Mouse (Mus musculus) liver, embryonic 13.5 days (tissue): ENCODE measurements at regions not wholly inside any gene's neighbourhood (a gene's known extent, or its start where the extent isn't known, plus 50 kb on each side); places are given as distances from the start of the nearest gene placed in this dataset.

Source experiments
- ATAC-seq: fragments of 200-750 bp; cut with Nextera tagmentation; 2 replicates; pipeline ENCODE4 v1.8.0; 2017; ENCODE audit warnings: low read depth, mild to moderate bottlenecking, moderate number of reproducible peaks, moderate library complexity
- DNase-seq: peaks from one replicate; pipeline ENCODE4 v3.0.0; 2022
- H3K27ac ChIP-seq: fragments of 300-500 bp; sonication (generic); 2 replicates; pipeline ENCODE4 v1.5.1; 2015; ENCODE audit warnings: moderate library complexity, mild to moderate bottlenecking, inconsistent platforms
- H3K27me3 ChIP-seq: fragments of 300-500 bp; sonication (generic); 2 replicates; pipeline ENCODE4 v1.6.1; 2015; ENCODE audit warnings: mild to moderate bottlenecking, inconsistent platforms
- H3K36me3 ChIP-seq: fragments of 300-500 bp; sonication (generic); 2 replicates; pipeline ENCODE4 v1.6.1; 2015; ENCODE audit warnings: mild to moderate bottlenecking, inconsistent platforms
- H3K4me1 ChIP-seq: fragments of 300-500 bp; sonication (generic); replicated peaks from 2 replicates; pipeline ENCODE4 v1.6.1; 2015; ENCODE audit warnings: inconsistent platforms
- H3K4me2 ChIP-seq: fragments of 300-500 bp; sonication (generic); 2 replicates; pipeline ENCODE4 v1.6.1; 2015; ENCODE audit warnings: inconsistent platforms, mild to moderate bottlenecking, moderate library complexity
- H3K4me3 ChIP-seq: fragments of 300-500 bp; sonication (generic); replicated peaks from 2 replicates; pipeline ENCODE4 v1.5.1; 2015; ENCODE audit warnings: mild to moderate bottlenecking, inconsistent platforms
- H3K9ac ChIP-seq: fragments of 300-500 bp; sonication (generic); 2 replicates; pipeline ENCODE4 v1.6.1; 2015; ENCODE audit warnings: mild to moderate bottlenecking, inconsistent platforms
- H3K9me3 ChIP-seq: fragments of 300-500 bp; sonication (generic); replicated peaks from 2 replicates; pipeline ENCODE4 v1.6.1; 2016; ENCODE audit warnings: inconsistent platforms
- WGBS: fragments of 180-500 bp; shearing (Covaris S2); methylation state at CpG from one replicate; pipeline ENCODE4 v1.1.7; 2015; ENCODE audit not compliant: insufficient replicate concordance; 5-methylcytosine and 5-hydroxymethylcytosine counted together

DNA sequence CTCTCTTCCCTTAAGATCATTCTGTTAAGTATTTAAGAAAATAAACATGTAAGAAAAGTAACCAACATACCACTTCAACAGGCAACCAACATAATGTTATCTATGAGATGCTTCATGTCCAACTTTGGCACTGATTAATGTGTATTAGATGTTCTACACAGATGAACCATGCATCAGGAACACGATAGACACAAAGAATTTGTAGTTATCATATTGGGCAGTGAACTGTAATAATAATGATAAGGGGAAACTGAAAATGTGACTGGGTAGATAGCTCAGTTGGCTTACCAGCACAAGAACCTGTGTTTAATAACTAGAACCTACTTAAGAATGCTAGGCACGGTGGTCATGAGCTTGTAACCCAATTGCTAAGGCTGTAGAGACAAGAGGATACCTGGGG is 107.0 kb upstream of the Gpr139 start:
- ATAC-seq = peak; percentile 47; the same call in 1 of the 2 replicates
- WGBS = 38% methylated on average over 2 of the region's 2 CpGs

DNA sequence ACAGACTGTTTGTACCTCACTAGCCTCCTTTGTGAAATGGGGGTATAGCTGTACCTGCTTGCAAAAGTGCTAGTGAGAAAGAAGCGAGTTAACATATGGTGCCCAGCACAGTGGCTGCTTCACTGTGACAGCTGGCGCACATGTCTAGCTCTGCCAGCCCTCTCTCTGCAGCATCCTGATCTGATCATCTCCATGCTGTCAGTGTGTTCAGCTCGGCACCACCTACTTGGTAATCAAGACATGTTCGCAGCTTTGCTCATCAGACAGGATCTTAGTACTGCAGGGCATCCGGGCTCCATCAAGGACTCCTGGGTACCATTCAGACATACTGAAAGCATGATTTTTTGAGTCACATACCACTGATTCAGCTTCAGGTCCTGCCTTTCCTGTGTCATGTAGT is 100.9 kb upstream of the Gpr139 start:
- H3K9me3 ChIP-seq = no peaks in the 10 kb centered on the region
- H3K27me3 ChIP-seq = no peaks in the 10 kb centered on the region
- ATAC-seq = no peak
- H3K4me3 ChIP-seq = no peak overlapping the region
- H3K36me3 ChIP-seq = no peaks in the 10 kb centered on the region
- WGBS = 64% methylated on average over 5 of the region's 5 CpGs
- no peak overlapping the region for H3K4me2 ChIP-seq
- H3K9ac ChIP-seq = no peak overlapping the region
- DNase-seq = no peak
- H3K4me1 ChIP-seq = peaks cover 30% of the 10 kb centered on the region
- no peak overlapping the region for H3K27ac ChIP-seq

More for the DNA sequence above, 107.0 kb upstream of the Gpr139 start:
- Histone ChIP-seq H3K4me2 (no peak overlapping the region), H3K9ac (no peak overlapping the region), H3K4me3 (no peak overlapping the region), H3K4me1 (0 out of 2 replicates have a peak, but pooled peaks cover 4% of the 10 kb centered on the region), H3K27ac (no peak overlapping the region), H3K36me3 (no peaks in the 10 kb centered on the region), H3K27me3 (no peaks in the 10 kb centered on the region), H3K9me3 (no peaks in the 10 kb centered on the region)
- DNase-seq = no peak

DNA sequence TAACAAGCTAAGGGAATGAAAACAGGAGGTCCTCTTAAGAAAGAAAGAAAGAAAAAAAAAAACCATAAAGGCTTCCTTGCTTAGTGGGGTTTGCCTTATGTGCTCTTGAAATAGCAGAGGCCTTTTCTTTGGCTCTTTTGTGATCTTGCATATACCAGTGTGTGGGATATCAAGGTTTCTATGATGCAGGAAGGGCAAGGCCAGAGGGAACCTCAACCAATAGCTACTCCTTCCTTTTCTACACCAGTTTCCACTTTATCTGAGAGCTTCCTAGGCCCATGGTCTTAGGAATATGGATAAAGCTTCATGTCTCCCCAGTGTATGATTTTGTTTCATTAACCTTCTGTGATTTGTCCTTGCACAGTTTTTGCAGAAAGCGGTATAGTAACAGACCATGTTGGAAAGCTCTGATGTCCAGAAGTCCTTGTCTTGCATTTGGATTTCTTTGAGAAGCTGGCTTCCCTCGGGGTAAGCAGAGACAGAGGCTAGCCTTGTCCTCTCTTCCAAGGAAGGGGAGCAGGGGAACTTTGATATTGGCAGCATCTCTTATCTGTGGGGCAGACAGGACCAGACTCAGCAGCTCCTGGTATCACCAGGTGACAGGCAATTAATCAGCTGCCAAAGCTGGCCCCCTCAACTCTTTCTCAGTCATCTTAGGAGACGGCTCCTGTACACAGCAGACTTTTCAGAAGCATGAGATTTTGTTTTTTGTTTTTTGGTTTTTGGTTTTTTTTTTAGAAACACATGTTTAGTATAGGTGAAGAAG is 95.7 kb upstream of the Gpr139 start:
- Histone ChIP-seq H3K36me3 (no peaks in the 10 kb centered on the region), H3K4me1 (peaks cover 41% of the 10 kb centered on the region), H3K27ac (peak overlapping the region; percentile 83), H3K27me3 (no peaks in the 10 kb centered on the region), H3K4me3 (peak overlapping the region; percentile 32; the same call in 1 of the 2 replicates), H3K4me2 (peak overlapping the region; percentile 53), H3K9ac (peak overlapping the region; percentile 54; the same call in 1 of the 2 replicates), H3K9me3 (no peaks in the 10 kb centered on the region)
- DNase-seq = peak; percentile 62
- ATAC-seq = peak; percentile 99
- 36% methylated on average over 3 of the region's 3 CpGs for WGBS

DNA sequence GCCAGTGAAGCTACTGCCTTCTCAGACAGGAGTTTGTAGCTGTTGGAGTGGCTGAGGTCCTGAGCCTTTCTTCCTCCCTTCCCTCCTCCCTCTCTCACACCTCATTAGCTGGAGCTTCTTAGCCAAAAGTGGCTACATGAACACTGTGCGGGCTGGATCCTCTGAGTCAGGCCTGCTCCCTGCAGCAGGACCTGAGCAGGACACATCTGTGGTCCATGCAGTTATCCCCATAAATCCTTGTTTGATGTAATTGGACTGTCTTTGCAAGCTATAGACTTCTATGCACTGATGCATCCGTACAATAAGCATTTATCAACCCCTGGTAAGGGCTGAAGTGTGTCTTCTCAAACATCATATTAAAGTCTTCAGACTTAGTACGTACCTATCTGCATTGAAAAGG is 88.2 kb upstream of the Gpr139 start:
- ATAC-seq (no peak), DNase-seq (no peak)
- Histone ChIP-seq H3K4me3 (no peak overlapping the region), H3K36me3 (no peaks in the 10 kb centered on the region), H3K27me3 (no peaks in the 10 kb centered on the region), H3K4me2 (no peak overlapping the region), H3K27ac (no peak overlapping the region), H3K4me1 (peaks cover 39% of the 10 kb centered on the region), H3K9ac (no peak overlapping the region), H3K9me3 (no peaks in the 10 kb centered on the region)
- 71% methylated on average over 3 of the region's 3 CpGs for WGBS

DNA sequence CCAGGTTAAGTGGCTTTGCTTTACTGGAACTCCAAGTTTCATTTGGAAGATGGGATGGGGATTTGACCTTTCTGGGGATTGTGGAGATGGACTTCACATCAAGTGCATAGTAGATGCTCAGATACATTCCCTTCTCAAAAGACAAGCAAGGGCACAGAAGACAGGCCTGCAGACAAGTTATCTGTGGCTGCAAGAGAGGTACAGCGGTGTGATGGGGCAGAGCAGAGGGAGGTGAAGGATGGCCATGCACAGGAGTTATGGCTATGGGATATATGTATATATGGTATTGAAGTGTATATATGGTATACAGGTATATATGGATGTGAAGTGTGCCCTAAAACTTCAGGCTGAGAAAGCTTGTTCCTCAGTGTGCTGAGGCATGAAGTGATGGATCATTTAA is 87.0 kb upstream of the Gpr139 start:
- Histone ChIP-seq H3K27ac (peak overlapping the region; percentile 88), H3K9me3 (no peaks in the 10 kb centered on the region), H3K4me2 (peak overlapping the region; percentile 50), H3K9ac (no peak overlapping the region), H3K36me3 (no peaks in the 10 kb centered on the region), H3K4me1 (peaks cover 39% of the 10 kb centered on the region), H3K4me3 (no peak overlapping the region), H3K27me3 (no peaks in the 10 kb centered on the region)
- WGBS = 45% methylated on average over 1 of the region's 1 CpGs
- DNase-seq (no peak), ATAC-seq (peak; percentile 76)

DNA sequence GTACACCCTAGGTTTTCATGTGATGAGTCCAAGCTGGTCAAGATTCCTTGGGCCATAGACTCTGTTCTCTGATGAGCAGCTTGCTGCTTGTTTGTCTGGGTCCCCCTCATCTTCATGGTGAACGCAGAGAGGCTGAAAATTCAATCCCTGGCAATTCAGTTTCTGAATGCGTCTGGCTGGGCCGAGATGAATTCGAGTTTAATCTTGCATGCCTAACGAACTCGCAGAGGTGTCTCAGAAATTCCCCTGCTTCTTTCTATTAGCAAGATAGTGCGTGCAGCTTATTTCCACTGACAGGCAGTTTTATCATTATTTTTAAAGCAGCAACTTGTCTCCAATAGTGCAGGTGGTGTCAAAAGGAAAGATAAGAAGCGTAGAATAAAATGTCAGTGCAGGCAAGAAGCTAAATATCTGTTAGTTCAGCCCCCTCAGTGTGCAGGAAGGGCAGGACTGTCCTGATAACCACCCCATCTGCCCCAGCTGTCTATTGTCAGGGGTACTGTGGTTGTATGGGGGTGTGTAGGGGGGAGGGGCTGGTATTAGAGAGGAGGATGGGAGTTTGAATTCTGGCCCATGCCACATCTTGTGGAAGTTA is 86.5 kb upstream of the Gpr139 start:
- DNase-seq (peak; percentile 63), ATAC-seq (peak; percentile 99)
- peaks cover 39% of the 10 kb centered on the region for H3K4me1 ChIP-seq
- H3K4me3 ChIP-seq = peak overlapping the region; percentile 33
- 24% methylated on average over 8 of the region's 8 CpGs for whole genome bisulfite sequencing
- no peaks in the 10 kb centered on the region for H3K9me3 ChIP-seq
- H3K9ac ChIP-seq = peak overlapping the region; percentile 66
- H3K4me2 ChIP-seq = peak overlapping the region; percentile 50
- peak overlapping the region; percentile 88 for H3K27ac ChIP-seq
- H3K27me3 ChIP-seq = no peaks in the 10 kb centered on the region
- no peaks in the 10 kb centered on the region for H3K36me3 ChIP-seq

DNA sequence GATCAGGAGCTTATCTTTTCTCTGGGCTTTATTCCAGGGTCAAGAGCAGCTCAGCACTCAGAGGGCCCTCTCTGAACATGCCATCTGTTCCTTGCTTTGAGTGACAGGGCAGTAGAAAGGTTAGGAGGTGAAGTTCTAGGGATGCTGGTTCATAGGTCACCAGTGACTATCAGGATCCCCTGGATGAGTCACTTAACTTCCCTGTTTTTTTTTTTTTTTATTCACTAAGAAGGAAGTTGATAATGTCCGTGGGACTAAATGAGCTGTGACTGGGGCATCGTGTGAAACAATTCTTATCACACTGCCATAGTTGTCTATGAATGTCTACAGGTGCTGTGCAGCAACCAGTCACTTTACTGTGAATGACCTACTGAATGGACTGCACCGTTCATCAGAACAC is 73.8 kb upstream of the Gpr139 start:
- DNase-seq (no peak), ATAC-seq (no peak)
- Histone ChIP-seq H3K4me1 (peaks cover 15% of the 10 kb centered on the region), H3K4me3 (no peak overlapping the region), H3K27ac (no peak overlapping the region), H3K9ac (no peak overlapping the region), H3K27me3 (no peaks in the 10 kb centered on the region), H3K36me3 (no peaks in the 10 kb centered on the region), H3K9me3 (no peaks in the 10 kb centered on the region), H3K4me2 (no peak overlapping the region)
- WGBS = 45% methylated on average over 3 of the region's 3 CpGs

DNA sequence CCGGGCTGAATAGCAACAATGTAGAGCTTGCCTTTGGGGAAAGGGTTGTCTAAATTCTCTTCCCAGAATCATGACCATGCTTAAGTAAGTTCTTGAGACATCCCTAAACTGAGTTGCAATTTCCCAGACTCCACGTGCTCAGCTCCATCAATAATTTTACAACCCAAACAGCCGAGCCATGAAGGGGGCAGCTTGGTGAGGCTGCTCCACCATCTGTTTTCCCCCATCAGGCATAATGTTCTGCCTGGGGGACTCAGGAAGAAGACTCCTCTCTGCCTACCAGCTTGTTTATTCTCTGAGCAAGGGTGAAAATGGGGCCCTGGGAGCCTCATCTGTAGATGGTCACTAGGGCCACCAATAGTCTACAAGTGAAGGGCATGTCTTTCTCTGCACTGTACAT is 72.5 kb upstream of the Gpr139 start:
- H3K27ac ChIP-seq = no peak overlapping the region
- no peaks in the 10 kb centered on the region for H3K27me3 ChIP-seq
- peaks cover 28% of the 10 kb centered on the region for H3K4me1 ChIP-seq
- H3K9ac ChIP-seq = no peak overlapping the region
- H3K36me3 ChIP-seq = no peaks in the 10 kb centered on the region
- 72% methylated on average over 3 of the region's 3 CpGs for WGBS
- no peaks in the 10 kb centered on the region for H3K9me3 ChIP-seq
- ATAC-seq = no peak
- H3K4me3 ChIP-seq = no peak overlapping the region
- DNase-seq = no peak
- H3K4me2 ChIP-seq = no peak overlapping the region

DNA sequence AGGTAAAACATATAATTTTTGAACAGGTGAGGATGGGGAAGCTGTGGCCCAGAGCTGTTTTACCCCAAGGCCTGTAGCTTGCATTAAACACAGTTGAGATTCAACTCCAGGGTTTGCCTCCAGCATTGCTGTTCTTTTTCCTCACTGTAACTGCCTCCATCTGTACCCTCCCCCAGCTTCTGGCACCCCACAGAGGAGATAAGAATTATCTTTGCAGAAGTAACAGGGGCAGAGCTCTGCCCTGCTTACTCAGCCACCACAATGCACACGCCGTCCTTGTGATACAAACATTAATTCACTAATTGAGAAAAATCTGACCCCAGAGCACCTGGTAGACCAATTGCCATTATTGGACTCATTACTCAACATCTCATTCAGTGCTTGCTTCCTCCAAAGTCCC is 68.3 kb upstream of the Gpr139 start:
- peak overlapping the region; percentile 74; the same call in 1 of the 2 replicates for H3K27ac ChIP-seq
- no peak overlapping the region for H3K4me3 ChIP-seq
- H3K36me3 ChIP-seq = no peaks in the 10 kb centered on the region
- no peaks in the 10 kb centered on the region for H3K9me3 ChIP-seq
- ATAC-seq (peak; percentile 86), DNase-seq (peak; percentile 28)
- no peak overlapping the region for H3K9ac ChIP-seq
- peak overlapping the region; percentile 45 for H3K4me2 ChIP-seq
- WGBS = 31% methylated on average over 2 of the region's 2 CpGs
- peaks cover 54% of the 10 kb centered on the region for H3K4me1 ChIP-seq
- no peaks in the 10 kb centered on the region for H3K27me3 ChIP-seq

DNA sequence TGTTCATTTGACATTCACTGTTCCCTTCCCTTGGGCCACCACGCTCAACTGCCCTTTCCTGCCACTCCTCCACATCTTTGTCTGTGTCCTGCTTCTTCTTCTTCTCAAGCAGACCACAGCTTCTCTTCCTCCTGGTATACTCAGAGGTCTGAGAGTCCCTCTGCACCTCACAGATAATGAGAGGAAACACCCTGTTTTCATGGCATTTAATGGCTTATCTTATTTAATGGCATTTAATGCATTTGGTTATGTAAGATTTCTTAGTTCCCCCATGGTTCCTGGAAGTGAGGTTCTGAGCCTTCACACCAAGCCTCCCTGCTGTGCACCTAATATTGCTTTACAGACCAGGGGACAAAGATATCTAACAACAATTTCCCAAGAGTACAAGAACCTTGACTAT is 67.3 kb upstream of the Gpr139 start:
- H3K4me2 ChIP-seq = peak overlapping the region; percentile 45
- H3K9me3 ChIP-seq = no peaks in the 10 kb centered on the region
- H3K27me3 ChIP-seq = no peaks in the 10 kb centered on the region
- H3K27ac ChIP-seq = peak overlapping the region; percentile 74
- H3K36me3 ChIP-seq = no peaks in the 10 kb centered on the region
- ATAC-seq = peak; percentile 86
- no peak overlapping the region for H3K4me3 ChIP-seq
- peak; percentile 18 for DNase-seq
- no peak overlapping the region for H3K9ac ChIP-seq
- WGBS = 21% methylated on average over 1 of the region's 1 CpGs
- H3K4me1 ChIP-seq = peaks cover 54% of the 10 kb centered on the region

DNA sequence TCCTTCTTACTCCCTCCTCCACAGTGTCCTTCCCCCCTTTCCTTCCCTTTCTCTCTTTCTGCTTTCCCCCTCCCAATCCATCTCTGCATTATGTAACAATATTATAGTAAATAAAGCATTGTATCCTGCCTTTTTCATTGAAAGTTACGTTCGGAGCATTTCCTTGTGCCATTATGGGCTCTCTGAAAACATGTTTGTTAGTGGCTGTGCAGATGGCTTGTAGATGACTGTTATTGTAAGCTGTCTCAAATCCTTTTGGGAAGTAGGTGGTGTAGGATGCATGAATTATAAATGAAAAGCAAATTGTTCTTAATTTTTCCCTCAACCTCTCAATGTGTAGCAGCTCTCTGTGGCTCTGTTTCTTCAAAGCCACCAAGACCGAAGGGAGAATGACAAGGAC is 66.0 kb upstream of the Gpr139 start:
- H3K27ac ChIP-seq = no peak overlapping the region
- 76% methylated on average over 3 of the region's 3 CpGs for WGBS
- H3K27me3 ChIP-seq = no peaks in the 10 kb centered on the region
- H3K4me3 ChIP-seq = no peak overlapping the region
- ATAC-seq = no peak
- no peak overlapping the region for H3K9ac ChIP-seq
- DNase-seq = no peak
- H3K4me1 ChIP-seq = peaks cover 54% of the 10 kb centered on the region
- no peaks in the 10 kb centered on the region for H3K9me3 ChIP-seq
- no peaks in the 10 kb centered on the region for H3K36me3 ChIP-seq
- no peak overlapping the region for H3K4me2 ChIP-seq

DNA sequence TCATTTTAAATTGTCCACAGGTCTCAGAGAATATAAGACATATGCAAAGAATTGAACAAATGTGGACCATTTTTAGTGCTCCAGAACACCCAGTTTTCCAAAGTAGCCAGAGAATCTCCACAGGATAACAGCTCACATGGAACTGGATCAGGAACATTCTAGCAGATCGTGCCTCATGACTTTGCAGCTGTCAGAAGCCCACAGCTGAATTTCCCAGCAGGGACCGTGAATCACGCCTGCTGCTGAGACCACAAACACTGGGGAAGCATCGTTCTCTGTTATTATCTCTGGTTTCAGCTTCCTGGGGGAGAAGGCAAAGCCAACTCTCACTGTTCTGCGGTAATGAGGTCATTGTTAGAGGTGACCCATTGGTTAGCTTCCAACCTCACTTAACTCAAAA is 60.4 kb upstream of the Gpr139 start:
- Histone ChIP-seq H3K36me3 (no peaks in the 10 kb centered on the region), H3K4me3 (no peak overlapping the region), H3K27me3 (no peaks in the 10 kb centered on the region), H3K9me3 (no peaks in the 10 kb centered on the region), H3K9ac (no peak overlapping the region), H3K27ac (no peak overlapping the region), H3K4me2 (no peak overlapping the region), H3K4me1 (peaks cover 12% of the 10 kb centered on the region)
- ATAC-seq = no peak
- 44% methylated on average over 5 of the region's 5 CpGs for WGBS
- DNase-seq = no peak
